Mouse (Mus musculus) T-helper 17 cell (primary cell): ENCODE measurements around the gene Tbc1d14.

Experiments used
- in situ Hi-C, 2 experiments: fragments of 300-600 bp; cut with MboI, MseI; formaldehyde crosslinking; loops; 1 replicate in 1 of 2; 2 replicates in 1 of 2; pipeline ENCODE4 v1.15.1; 2025; ENCODE audit warnings: high pct_unique_total_duplicates in 2 of 2

Gene Tbc1d14

DNA sequence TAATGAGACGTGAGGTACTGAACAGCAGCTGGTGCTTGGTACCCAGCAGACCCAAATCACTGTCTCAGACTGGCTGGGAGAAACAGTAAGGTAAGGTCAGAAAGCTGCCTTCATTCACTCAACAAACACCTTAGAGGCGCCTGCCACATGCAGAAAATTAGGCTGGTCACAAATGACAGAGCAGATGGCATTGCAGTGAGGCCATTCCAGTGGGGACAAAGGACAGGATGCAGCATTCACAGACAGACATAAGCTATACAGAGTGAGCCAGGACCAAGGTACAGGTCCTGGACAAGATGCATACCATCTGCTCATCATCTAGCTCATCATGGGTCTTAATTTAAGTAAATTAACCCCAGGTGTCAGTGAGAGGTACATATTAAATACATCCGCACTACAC lies 75.5 kb downstream of the Tbc1d14 start:
- in situ Hi-C loops = no loop called here

DNA sequence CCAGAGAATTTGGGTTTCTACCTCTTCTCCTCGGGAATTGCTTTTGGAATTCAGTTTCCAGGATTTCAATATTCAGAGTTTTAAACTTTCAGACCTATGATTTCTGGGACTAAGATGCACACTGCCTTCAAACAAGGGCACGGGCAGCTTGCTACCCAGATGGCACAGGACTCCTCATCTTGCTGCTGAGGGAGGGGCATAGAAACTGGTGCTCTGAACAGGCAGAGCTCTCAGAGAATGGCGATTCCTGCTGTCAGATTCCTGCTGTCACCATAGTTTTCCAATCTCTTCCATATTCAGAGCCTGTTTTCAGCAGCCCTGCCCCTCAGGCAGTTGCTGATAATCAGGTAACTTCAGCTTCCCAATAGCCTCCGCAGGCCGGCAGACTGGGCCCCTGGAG lies 77.5 kb downstream of the Tbc1d14 start:
- in situ Hi-C loops = no loop called here

DNA sequence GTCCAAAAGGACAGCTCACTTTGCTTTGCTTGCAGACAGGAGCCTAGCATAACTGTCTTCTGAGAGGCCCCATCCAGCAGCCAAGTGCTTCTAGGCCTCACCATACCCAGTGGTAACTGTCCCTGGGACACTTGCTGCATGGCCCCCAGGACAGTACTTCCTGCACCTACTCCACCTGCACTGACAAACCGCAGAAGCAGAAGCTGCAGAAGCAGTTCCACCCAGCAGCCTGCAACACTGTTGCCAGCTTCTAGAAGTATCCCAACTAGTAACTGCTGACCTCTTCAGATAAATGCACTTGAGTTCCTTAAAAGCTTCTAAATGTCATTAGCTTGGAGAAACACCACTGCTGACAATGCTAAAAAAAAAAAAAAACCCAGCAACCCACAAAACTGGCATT lies 78.0 kb downstream of the Tbc1d14 start:
- in situ Hi-C loops = no loop called here

DNA sequence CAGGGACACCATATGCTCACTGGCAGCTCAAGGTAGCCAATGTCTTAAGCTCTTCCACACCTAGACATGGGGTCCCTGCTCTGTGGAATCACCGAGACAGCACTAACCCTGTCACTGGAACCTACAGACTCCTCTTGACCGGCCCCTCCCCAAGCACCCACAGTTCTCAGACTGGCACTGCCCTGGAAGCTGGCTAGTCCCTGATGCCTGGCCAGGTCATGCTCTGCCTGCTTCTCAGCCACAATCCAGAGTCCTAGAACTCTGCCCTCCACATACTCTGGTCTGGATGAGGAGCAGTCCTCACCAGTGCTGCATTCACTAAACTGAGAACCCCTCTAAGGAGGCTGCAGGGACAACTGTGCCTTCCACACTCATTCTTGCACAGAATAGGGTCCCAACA lies 82.1 kb downstream of the Tbc1d14 start:
- in situ Hi-C loops = no loop called here

DNA sequence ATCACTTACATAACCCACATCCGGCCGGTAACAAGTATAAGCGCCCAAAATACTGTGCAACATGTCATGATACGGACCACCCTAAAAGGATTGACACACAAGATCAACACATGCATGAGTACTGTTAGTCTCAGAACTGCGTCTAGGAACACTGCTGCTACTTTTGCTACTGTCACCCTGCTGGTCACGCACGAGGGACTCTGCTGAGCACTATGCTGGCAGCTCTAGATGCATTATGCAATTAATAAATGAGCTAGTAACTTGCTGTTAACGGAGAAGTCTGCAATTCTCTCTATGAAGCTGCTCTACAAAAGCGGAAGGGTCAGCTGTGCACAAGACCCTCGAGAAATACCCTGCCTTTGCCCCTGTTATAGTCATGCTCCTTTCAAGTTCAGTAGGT lies 84.7 kb downstream of the Tbc1d14 start:
- in situ Hi-C loops = no loop called here

DNA sequence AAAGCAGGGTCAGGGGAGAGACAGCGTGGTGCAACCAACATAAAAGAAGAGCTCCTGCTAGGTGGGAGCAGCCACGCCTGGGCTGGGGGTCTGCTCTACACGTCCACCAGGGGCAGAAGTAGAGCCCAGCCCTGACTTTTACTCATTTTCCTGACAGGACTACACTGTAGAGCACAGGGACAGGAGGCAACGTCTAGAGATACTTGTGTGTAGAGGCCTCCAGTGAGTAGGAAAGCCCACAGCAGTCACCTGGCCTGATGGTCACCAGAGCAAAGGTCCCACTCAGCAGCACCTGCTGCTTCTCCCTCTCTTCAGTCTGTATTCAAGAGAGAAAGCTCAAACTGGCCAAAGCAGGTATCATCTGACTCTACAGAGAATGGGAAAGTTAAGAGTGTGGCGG lies 87.4 kb downstream of the Tbc1d14 start:
- in situ Hi-C loops = no loop called here

DNA sequence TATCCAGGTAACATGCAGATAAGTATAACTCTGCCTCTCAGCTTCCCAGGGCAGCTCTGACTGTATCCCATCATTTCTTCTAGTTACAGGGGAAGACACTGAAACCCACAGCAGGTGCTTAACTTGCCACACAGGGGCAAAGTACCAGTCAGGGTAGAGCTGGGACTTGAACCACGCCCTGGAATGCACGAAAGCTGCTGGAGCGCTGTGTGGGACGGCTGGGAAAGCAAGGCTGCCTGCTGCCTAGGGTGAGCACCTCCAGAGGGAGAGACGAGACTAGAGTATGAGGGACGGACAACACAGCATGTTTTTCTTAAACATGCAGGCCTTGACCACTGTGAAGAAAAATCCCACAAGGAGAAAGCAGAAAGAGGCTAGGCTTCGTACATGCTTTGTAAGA lies 87.8 kb downstream of the Tbc1d14 start:
- in situ Hi-C loops = no loop called here

DNA sequence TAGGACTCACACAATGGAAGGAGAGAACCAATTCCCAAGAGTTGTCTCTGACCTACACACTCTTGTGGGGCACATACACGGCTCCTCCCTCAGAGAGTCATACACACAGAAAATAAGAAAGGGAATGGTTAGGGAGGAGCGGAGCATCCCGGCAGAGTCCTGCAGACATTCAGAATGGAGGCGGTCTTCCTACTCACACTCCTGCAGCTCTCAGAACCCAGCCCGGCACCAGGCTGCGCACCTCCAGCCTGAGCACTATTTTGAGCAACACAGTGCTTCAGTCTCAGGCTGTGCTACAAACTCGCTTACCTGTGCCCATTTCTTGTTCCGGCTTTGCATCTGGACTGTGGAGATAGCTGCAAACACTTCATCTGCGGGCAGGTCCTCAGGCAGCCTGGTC lies 98.4 kb downstream of the Tbc1d14 start:
- in situ Hi-C loops = no loop called here

DNA sequence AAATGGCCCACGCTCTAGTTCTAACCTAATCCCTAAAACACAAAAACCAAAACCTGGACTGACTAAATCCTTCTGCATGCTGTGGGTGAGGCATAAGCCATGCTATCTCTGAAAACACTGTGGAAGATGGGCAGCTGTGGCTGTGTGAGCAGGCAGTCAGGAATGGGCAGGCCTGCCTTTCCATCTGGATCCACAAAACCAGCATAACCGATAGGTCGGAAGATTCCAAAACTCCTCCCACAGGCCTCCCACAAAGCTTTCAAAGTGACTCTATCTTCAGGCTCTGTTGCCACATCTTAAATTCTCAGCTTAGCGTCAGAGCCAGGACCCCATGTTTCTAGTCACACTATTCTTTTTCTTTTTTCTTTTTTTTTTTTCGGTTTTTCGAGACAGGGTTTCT lies 99.2 kb downstream of the Tbc1d14 start:
- in situ Hi-C loops = no loop called here

DNA sequence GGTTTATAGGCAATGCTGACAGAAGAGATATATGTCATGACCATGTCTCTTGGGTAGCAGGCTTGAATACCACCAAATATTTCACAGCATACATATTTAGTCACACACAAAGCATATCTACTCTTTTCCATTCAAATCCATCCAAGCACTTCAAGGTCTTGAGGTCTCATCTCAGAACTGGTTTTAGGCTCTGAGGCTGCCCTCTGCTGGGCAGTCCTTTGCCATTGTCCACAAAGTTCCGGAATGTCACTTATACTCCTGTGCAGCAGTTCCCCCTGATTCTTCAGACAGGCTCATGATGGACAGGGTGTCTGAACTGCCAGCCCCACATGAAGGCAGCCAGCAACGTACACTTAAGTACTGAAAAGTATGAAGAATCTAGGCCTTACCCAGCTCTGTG lies 103.9 kb downstream of the Tbc1d14 start:
- in situ Hi-C loops = no loop called here

DNA sequence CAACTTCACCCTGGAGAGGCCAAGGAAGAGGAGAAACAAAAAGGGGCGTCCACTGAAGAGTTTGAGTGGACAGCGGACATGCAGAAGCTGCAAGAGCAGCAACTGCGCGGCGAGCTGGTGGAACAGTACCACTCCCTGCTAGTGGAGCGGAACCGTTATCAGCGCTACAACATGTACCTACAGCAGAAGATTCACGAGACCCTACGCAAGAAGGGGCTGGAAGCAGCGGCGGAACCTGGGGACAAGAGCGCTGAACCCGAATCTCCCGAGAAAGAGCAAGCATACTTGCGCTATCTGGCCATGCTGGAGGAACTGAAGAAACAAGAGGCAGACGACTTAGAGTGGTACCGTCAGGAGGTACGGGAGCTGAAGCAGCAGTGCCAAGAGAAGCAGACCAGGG lies 107.8 kb downstream of the Tbc1d14 start:
- in situ Hi-C loops = no loop called here

DNA sequence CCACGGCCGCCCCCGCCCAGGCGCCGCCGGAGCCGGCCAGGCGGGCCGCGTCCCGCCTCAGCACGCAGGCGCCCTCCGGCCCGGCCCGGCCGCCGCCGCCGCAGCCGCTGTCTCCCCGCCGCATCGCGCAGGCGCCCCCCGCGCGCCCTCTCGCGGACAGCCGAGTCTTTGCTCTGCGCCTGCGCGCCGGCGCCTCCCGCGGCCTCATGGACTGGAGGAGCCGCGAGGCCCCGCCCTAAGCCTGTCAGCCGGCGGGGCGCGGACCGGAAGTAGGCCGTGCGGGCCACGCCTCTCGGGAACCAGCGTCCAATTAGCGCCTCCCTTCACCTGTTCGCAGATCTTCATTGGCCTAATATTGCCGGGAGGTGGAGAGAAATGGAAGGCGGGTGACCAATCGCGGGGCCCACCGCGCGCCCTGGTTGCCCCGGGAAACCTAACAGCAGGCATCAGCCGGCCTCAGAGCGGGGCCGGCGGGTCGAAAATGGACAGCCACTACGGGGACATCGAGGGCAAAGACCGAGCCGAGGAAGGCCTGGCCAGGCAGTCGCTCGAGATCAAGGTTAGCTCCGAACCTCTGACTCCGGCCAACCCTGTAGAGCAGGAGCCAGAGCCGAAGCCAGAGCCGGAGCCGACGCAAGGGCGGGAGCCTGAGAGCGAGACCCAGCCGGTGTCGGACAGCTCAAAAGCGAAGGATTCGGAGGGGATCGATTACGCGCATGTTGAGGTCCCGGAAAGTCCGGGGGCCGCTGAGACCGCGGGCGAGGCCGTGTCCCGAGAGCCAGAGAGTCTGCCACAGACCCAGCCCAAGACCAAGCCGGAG lies 108.7 kb downstream of the Tbc1d14 start, which contains the start of the genes Tada2b and Ccdc96:
Tada2b (minus strand) TSS at position 115 of the 820 bp plus-strand sequence.
Ccdc96 (plus strand) TSS at position 418 of the 820 bp plus-strand sequence.
- in situ Hi-C loops = loop anchor here in 1 of 2 experiments (5.0 kb wide), 2 partner anchors 48 to 98 kb away; no protein-coding TSS in a partner anchor

DNA sequence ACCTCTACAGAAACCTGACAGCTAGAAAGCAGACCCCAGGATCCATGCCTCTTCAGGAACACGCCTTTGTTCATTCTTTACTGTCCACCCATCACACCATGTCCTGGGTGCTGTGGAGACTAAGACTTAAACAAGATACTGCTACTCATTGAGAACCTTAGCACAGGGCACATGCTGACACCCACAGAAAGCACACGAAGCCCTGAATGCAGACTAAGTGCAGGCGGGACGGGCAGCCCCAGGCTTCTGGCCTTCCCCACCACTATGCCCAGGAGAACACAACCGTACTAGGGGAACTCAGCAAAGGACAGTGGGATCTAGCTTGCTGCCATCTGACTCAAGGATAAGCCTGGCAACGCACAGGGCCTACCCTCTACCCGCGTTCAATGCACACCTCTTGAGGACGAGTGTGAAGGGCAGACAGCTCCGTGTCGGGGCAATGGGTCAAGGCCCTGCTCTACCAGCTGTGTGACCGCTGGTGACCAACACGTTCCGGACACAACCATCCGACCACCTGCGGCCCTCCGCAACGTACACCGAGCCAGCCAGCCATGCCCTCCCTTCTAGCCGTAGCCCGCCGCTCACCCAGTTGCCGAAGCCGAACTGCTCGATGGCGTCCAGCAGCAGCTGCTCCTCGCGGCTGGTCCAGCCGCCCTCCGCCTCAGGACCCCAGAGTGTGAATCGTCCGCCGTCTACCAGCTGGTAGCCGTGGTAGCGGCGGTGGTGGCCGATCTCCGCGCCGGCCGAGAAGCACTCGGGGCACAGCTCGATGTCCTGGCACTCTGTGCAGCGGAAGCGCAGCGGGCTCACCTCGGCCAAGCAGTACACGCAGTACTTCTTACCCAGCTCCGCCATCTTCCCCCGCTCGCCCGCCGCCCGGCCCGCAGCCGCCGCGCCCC lies 109.6 kb downstream of the Tbc1d14 start:
- in situ Hi-C loops = loop anchor here in 1 of 2 experiments (5.0 kb wide), 2 partner anchors 49 to 99 kb away; no protein-coding TSS in a partner anchor

DNA sequence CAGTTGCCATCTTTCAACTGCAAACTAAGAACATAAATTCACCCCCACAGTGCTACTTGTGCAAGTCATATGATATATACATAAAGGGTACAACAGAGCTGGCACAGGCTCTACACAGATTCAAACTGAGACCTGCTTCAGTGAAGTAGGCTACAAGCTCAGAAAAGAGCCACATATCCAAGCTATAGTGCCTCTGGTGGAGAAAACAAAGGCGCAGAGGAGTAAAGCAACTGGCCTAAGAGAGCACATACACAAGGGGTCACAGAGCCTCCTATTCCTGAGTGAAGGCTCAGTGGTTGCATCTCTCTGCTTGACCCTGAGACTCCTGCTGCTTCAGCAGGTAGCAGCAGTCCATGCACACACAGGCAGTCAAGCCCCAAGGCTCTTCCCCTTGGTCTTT lies 112.0 kb downstream of the Tbc1d14 start:
- in situ Hi-C loops = loop anchor here in 1 of 2 experiments (5.0 kb wide), 2 partner anchors 51 to 101 kb away; no protein-coding TSS in a partner anchor

DNA sequence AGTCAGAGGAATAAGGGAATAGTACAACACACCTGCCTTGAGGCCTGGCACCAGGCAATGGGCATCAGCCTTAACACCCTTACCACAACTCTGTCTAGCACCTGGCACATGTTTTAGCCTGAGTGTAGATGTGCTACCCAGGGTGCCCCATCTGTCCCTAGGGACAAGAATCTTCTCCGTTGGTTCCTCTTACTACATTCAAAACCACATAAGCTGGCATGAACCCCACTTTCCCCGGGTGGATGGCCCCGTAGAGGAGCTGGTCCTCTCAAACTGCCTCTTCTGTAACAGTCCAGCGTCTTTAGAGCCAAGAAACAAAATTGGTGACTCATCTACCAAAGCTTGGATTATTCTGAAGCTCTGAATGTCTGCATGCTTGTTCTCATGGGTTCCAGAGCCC lies 112.7 kb downstream of the Tbc1d14 start:
- in situ Hi-C loops = loop anchor here in 1 of 2 experiments (5.0 kb wide), 2 partner anchors 52 to 102 kb away; no protein-coding TSS in a partner anchor

DNA sequence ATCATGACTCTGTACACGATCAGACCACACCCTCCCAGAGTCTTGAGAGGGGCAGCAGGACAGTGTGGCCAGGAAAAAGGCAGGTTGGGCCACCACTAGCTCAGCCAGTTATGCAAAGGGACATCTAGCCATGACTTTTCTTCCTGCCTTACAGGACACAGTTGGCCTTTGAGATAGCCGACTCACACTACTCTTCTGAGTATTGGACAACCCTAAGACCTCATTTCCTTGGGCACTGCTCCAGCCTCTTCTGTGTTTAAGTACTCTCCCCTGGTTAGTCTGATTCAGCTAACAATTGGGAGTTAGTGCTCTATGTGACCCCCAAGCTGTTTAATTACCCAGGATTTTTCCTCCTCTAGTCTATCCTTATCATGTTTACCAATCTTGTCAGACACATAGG lies 113.3 kb downstream of the Tbc1d14 start:
- in situ Hi-C loops = loop anchor here in 1 of 2 experiments (5.0 kb wide), 2 partner anchors 53 to 103 kb away; no protein-coding TSS in a partner anchor

DNA sequence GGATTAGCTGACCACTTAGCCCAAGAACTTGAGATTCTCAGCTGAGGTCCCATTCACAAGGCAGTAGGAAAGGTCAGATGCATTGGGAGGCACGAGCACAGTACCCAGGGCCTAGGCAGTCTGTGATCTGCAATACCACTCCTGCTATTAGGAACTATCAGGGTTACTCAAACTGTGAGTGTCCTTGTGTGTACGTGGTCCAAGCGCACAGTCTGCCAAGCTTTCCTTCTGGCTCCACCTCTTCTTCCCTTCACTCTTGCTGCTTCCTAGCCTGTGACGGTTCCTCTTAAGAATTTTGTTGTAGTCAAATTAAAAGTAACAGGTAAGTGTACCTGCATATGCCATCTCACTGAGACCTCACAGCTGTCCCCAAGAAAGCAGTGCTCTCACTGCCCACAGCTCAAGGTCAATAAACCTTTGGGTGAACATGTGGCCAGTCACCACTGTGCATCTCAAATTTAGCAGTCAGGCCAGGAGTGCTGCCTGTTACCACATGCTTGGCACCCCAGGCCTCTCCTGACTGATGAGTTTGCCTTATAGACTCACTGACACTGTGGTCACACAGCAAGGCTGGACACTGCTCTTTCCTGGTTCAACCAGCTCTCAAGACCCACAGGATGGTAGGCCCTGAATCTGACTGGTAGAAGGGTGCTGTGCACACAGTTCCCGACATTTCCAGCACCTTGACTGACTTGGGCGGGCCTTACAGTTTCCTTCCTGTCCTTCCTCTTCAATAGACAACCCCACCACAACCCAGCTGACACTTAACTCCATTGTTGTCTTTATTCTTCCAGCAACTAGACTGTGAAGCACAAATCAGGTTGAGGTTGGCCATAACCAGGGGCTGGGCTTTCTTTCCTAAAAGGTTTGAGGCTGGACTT lies 114.3 kb downstream of the Tbc1d14 start:
- in situ Hi-C loops = no loop called here

DNA sequence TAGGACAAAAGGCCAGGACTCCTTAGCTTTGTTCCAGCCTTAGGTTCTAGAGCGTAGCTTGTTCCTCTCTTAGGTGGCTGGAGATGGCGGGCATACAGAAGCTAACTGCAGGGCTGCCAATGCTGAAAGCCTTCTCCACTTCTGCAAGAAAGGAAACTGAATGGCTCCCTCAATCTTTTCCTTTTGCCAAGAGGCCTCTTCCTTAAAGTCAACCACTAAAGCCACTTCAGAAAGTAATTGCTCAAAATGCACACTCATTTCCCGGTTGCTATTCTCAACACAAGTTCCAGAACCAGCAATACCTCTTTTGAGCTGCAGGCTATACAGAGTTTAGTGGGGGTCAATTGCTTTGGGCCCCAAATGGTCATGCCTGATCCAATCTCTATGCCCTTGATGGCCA lies 115.6 kb downstream of the Tbc1d14 start:
- in situ Hi-C loops = no loop called here

DNA sequence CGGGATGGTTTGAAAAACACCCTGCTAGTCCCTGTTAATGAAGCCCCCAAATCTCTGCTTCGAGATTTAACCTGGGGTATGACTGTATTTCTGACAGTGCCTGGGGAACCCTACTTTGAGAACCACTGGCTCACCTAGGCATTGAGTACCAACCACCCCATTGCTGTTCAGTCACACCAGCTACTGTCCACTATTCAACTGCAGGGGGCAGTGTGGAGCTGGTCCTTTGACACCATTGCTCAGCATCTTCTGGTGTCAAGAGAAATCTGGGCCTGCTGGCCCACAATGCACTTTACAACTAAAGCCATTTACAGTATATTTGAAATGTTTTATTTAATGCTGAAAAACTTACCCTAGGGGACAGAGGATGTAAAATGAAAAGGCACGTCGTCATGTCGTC lies 118.8 kb downstream of the Tbc1d14 start:
- in situ Hi-C loops = no loop called here

DNA sequence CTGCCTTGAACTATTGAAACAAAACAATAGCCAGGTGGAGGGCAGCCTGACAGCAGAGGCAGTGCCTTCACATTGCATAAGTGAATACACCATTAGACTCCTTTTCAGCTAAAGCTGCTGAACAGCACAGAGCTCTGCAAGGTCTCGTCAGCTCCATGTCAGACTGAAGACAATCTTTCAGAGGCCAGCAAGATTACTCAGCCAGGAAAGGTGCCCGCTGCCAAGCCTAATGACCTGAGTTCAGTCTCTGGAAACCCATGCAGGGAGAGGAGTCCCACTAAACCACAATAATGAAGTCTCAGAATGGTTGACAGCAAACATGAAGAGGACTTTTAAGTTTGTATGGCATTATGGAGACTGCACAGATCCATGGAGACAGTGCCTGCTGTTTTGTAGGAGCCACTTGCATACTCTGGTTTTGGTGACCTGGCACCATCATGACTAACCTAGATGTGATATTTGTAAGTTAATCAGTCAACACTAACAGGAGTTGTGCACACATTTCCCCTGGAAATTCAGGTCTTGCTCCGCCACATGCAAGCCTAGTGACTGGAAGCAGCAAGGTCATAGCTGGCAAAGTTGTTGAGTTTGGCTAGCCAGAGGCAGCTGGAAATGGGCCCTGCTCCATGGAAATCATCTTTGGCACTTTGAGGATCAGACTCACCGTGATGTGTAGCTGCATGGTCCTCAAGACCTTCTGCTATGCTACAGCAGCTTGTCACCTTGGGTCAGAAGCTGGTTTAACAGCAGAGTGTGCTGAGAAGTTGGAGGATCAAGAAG lies 120.0 kb downstream of the Tbc1d14 start:
- in situ Hi-C loops = no loop called here
